Mouse (Mus musculus): ENCODE results near the gene Pnp.
A peak's percentile ranks its signal among the peaks of the same experiment; 100 is the strongest.
"Not testable (repeated sequence)": the region's sequence is repeated elsewhere in the genome, so short reads cannot be mapped to it uniquely, and the experiment has no call there.

Pnp gene

DNA sequence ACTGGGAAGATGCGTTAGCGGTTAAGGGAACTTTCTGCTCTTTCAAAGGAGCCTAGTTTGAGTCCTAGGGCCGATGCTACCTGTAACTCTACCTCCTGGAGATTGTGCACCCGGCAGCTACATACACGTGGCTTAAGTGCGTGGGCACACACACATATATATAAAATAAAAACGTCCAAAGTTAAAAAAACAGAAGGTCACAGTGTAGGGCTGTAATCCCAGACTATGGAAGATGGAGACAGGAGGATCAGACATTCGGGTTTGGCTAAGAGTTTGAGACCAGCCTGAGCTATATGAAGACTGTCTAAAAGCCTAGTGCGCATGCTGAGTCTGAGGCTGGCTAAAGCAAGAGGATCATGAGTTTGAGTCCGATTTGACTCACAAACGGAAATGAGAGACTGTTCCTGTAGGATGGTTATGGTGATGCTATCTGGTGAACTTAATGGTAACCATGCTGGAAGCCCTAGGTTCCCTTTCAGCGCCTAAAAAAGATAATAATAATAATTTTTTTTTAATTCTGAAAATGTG lies 675 bp downstream of the Pnp start:
- no peak for DNase-seq

- DNase-seq = no peak
Measured at GRCm38 (mm10) chr14:50936649-50937048, 5.8 kb downstream of the Pnp start.

GRCm38 (mm10) chr14:50938119-50938908 lies 7.4 kb downstream of the Pnp start:
- DNase-seq = no peak

DNA sequence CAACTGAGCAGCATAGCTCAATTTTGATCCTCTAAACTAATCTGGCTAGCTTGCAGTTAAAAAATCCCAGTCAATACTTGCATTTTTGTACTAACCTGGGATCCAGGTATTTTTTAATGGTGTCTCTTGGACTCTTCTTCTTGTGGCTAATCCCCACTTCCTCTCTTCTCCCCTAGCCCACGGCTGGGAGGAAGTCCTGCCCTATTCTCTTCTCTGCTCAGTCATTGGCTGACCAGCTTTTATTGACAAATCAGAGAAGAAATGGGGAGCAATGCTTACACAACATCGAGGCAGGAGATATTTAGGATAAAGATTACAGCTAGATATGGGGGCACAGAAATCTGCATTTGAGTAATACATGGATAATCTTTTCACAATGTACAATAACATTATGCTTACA lies 8.1 kb downstream of the Pnp start:
- DNase-seq = no peak

GRCm38 (mm10) chr14:50943932-50944667 lies 13.2 kb downstream of the Pnp start, which contains the start of gene Gm49342:
Gene Gm49342 (plus strand): TSS chr14:50944517.
- peak; percentile 77 for DNase-seq

DNA sequence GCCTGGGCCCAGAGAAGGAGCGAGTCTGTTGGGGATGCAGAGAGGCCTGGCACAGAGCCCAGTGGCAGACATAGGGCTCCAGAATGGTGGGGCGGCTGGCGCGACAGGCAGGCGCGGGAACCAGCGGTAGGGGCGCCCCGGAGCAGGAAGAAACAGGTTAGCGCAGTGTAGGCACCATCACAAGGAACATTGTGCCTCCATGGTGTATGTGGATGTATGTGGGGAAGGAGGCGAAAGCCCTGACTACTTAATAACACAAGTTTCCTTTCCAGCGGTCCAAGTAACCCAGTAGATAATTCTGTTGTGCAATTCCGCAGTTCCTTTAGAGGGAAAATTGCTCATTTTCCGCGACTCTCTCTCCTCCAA lies 13.8 kb downstream of the Pnp start:
- DNase-seq = not testable (repeated sequence)

- not testable (repeated sequence) for DNase-seq
Measured at GRCm38 (mm10) chr14:50945081-50945480, 14.2 kb downstream of the Pnp start.

DNA sequence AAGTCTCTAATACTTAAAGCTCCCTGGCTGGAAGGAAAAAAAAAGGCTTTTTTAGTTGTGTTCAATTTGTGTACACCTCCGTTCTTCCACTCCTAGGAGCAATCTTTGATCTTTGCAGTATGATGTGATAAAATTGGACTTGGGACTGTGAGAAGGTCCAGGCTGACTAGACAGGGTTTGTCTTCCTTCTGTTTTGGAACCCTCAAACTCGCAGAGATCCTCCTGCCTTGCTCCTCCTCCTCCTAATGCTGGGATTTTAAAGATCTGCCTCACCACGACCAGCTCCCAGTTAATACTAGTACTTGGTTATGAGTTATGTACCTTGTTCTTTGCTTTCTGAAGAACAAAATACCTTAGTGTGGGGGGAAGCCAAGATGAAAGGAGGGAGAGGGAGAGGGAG lies 14.6 kb downstream of the Pnp start:
- not testable (repeated sequence) for DNase-seq

GRCm38 (mm10) chr14:50955487-50955886 lies 24.6 kb downstream of the Pnp start:
- DNase-seq = no peak

DNA sequence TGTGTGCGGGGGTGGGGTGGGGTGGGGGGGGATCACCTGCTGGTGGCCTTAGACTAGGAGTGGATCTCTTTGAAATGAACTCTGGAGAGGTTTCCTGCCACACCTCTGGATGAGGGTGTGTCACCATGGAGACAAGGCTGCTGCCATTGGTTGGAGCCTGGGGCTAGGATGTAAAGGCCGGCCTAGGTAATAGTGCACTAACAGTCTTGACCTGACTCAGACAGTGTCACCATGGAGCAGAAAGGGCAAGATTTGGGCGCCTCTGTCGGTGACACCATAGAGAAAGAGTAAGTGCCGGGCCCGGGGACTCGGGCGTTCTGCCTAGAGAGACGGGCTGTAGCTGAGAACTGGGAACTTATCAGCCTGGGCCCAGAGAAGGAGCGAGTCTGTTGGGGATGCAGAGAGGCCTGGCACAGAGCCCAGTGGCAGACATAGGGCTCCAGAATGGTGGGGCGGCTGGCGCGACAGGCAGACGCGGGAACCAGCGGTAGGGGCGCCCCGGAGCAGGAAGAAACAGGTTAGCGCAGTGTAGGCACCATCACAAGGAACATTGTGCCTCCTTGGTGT lies 25.1 kb downstream of the Pnp start, which contains the start of gene Pnp2:
TSS of gene Pnp2 (plus strand) at position 51 of the 567 bp plus-strand sequence.
- peak; percentile 58 for DNase-seq

- DNase-seq = not testable (repeated sequence)
Measured at GRCm38 (mm10) chr14:50956724-50957123, 25.8 kb downstream of the Pnp start.

DNA sequence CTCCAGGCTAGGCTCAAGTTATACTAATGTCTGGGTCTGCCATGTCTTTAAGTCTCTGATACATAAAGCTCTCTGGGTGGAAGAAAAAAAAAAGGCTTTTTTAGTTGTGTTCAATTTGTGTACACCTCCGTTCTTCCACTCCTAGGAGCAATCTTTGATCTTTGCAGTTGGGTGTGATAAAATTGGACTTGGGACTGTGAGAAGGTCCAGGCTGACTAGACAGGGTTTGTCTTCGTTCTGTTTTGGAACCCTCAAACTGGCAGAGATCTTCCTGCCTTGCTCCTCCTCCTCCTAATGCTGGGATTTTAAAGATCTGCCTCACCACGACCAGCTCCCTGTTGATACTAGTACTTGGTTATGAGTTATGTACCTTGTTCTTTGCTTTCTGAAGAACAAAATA lies 26.3 kb downstream of the Pnp start:
- DNase-seq = not testable (repeated sequence)

DNA sequence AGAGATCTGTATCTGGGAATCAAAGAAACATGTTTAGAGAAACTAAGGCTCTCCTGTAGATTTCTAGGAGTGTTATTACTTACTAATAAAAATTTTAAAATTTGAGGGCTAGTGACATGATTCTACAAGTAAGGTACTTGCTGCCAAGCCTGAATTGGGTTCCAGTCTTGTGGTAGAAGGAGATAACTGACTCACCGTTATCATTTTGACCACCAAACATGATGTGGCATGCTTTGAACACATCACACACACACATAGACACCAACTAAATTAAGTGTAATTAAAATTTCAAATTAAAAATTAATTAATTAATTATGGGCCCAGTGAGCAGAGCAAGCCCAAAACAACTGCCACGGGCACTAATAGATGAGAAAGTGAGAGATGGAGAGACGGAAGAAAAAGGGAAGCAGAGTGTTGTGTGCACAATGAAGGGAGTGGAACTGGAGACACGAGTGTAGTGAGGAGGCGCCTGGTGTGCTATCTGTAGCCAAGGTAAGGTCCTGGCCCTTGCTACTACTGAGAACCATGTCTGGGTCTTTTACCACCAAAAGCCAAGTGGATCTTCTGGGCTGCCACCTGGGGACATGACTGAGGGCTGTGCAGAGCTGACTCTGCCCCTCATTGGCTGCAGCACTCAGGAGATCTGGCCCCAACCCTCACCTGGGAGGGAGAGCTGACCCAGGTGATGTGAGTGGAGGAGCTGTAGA lies 27.6 kb downstream of the Pnp start:
- not testable (repeated sequence) for DNase-seq

- DNase-seq = no peak
Measured at GRCm38 (mm10) chr14:50968216-50968980, 37.5 kb downstream of the Pnp start.

DNA sequence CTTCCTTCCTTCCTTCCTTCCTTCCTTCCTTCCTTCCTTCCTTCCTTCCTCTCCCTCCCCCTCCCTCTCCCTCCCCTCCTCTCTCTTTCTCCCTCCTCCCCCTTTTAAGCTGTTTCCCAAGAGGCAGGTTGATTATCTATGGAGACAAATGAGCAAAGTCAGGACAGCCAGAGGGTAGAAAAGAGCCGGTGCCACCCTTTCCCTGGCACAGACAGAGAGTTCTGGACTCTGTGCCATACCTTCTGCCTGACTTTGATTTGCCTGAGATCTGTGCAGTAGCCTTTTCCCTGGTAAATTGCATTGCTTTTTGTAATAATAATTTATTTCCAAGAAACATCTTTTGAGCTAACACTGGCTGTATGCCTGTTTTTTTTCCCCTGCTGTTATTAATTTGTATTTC lies 38.2 kb downstream of the Pnp start:
- DNase-seq = no peak

DNA sequence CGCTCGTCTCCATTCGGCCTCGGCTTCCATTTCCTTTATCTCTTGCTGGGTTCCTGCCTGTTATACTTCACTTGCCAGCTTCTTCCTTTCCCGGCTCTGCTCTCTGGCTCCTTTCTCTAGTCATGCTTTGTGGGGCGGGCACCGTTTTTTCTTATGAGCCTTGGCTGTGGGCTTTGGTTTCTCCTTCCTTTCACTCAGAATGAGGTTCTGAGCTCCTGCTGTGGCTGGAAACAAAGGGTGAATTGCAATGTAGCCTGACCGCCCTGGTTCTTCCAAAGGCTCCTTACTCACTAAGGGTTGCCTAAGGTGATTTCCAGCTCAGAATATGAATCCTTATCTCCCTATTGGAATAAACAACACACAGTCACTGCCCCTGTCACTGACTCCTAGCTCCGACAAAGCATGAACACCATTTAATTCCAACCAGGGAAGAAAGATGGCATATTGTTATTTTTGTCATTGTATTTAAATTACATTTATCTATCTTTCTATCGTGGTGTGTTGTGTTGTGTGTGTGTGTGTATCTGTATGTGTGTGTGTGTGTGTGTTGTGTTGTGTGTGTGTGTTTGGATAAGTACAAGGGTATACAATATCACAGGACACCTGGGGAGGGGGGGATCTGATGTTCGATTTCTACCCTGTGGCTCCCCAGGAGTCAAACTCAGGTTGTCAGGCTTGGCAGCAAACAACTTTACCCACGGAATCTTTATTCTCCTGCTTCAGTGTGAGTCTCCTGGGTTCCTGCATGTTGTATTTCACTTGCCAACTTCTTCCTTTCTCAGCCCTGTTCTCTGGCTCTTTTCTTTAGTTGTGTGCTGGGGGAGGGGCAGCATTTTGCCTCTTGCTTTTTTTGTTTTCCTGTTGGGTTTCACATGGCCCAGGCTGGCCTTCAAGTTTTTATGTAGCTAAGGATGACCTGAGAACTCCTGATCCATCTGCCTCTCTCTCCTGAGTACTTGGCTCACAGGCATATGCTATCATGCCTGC lies 39.0 kb downstream of the Pnp start:
- DNase-seq = peak; percentile 35

GRCm38 (mm10) chr14:50970822-50971221 lies 39.9 kb downstream of the Pnp start:
- DNase-seq = no peak

DNA sequence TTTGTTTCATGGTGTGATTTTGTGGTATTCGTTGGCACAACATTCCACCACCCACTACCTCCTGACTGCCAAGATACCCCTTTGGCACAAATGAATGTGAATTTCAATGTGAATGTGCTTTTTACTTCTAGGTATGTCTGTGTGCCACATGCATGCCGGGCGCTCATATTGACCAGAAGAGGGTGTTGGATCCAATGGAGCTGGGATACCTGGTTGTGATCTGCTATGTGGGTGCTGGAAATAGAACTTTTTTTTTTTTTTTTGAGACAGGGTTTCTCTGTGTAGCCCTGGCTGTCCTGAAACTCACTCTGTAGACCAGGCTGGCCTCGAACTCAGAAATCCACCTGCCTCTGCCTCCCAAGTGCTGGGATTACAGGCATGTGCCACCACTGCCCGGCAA lies 42.2 kb downstream of the Pnp start:
- not testable (repeated sequence) for DNase-seq

GRCm38 (mm10) chr14:50973700-50974099 lies 42.8 kb downstream of the Pnp start:
- DNase-seq = no peak

GRCm38 (mm10) chr14:50975001-50975400 lies 44.1 kb downstream of the Pnp start:
- DNase-seq = no peak

DNA sequence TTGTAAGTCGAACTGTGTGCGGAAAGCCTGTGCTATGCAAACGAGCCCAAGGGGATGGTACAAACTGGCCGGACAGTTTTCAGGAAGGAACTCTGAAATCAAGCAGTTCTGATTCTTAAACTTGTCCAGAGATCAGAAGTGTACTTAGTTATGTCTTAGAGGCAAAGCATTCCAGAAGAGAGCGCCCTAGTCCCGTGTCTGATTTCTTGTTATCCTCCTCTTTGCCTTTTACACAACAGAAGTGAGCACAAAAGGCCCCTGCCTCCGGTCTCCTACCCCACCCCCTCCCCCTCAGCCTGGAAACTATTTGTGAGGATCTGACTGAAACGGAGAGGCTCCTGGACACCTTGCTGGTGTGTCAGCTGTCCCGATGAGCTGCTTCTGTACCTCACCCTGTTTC lies 45.8 kb downstream of the Pnp start:
- DNase-seq = peak; percentile 10
